Mouse (Mus musculus) heart, adult 18-20 months (tissue): ENCODE measurements around the gene Cfap61. TPM values are rescaled to one million over a fixed set of nuclear protein-coding genes. Genes with fewer than 3 reads are reported as not detected.
"Not testable (repeated sequence)": the region's sequence is repeated elsewhere in the genome, so short reads cannot be mapped to it uniquely, and the experiment has no call there.

Source experiments
- DNase-seq, 2 experiments: peaks; one replicate each; pipeline ENCODE4 v3.0.0; 2021 to 2022; ENCODE audit warnings: mixed read lengths in 1 of 2
- long read RNA-seq, 2 experiments: library from polyadenylated mRNA; stranded (forward); transcript quantifications; one replicate each; pipeline ENCODE4 v2.0.0; 2021
- total RNA-seq, 2 experiments: library from RNA; stranded (reverse); gene quantifications; 2 replicates each; pipeline ENCODE4 v1.2.3; 2021

The Cfap61 gene
- 1 to 10 TPM in 1 of 2 experiments, under 1 TPM in 1; 0.37 to 1.2 TPM for total RNA-seq
- long read RNA-seq, experiment 1, partial matches to known transcripts: 0 of 2 reads
- long read RNA-seq, experiment 1, other reads (novel, unspliced or antisense): 2 of 2 reads
- long read RNA-seq, experiment 2: 0 reads

- DNase-seq: peak; percentile 96 to 97
These were observed at the start of gene Cfap61, which contains the start of gene Crnkl1 for GRCm38 (mm10) chr2:145934339-145935231. Gene Cfap61, plus strand, starts transcription at chr2:145934784. Gene Crnkl1, minus strand, starts transcription at chr2:145935014.

- DNase-seq: peak; percentile 74 to 86
These were observed 49.4 kb upstream of the Cfap61 start for GRCm38 (mm10) chr2:145884913-145885785.

DNA sequence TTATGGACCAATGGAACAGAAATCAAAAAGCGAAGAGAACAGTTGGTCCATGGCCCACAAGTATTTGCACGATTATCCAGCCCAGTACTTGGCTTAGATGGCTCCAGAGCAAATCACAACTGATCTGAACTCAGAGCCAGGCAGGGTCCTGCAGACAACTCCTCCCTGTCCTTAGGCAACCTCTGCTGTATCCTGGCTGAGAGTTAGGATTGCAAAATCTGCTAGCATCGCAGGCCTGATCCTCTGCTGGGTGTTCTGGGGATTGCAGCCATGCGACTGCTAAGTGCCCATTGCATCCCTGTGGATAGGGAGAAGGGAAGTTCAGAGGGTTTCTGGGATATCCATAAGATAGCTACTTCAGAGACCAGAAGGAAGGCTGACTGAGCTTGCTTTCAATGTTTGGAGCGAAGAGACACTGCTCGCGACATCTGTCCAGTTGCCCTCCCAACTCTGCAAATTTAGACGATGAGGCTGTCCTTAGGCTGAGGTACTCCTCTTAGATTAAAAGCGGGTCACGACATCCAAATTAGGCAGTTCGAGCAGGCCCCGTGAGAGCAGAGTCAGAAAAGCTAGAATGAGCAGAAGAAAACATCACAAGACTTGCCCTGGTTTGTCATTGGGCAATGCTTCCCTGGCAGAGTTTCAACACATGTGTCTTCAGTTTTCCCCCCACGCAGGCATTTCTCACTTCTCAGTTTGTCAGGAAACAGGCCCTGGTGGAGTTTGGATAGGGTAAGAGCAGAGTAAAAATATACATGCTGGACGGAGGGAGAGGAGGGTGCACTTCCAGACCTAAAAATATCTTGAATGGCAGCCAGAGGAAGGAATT lies 46.4 kb upstream of the Cfap61 start:
- DNase-seq: peak; percentile 86 to 90

- no peak for DNase-seq
These were observed 45.7 kb upstream of the Cfap61 start for GRCm38 (mm10) chr2:145888766-145889480.

- no peak for DNase-seq
These were observed 44.0 kb upstream of the Cfap61 start for GRCm38 (mm10) chr2:145890571-145890970.

DNA sequence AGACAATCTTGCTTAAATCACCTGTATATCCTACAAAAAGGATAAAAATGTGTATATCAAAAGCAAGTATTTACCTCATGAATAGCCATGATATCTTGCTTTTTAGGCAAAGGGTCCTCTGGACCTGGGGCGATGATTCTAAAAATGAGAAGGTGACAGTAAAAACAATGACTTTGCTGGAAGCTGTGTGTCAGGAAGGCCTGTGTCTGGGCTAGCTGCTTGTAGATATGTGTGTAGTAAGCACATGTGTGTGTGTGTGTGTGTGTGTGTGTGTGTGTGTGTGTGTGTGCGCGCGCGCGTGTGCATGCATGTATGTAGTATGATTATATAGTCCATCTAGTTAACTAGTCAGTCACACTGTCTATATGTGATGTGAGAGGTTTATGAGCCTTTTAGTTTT lies 40.8 kb upstream of the Cfap61 start:
- DNase-seq: no peak

GRCm38 (mm10) chr2:145898106-145898505 lies 36.5 kb upstream of the Cfap61 start:
- DNase-seq: no peak

GRCm38 (mm10) chr2:145900318-145900717 lies 34.3 kb upstream of the Cfap61 start:
- DNase-seq: not testable (repeated sequence)

DNA sequence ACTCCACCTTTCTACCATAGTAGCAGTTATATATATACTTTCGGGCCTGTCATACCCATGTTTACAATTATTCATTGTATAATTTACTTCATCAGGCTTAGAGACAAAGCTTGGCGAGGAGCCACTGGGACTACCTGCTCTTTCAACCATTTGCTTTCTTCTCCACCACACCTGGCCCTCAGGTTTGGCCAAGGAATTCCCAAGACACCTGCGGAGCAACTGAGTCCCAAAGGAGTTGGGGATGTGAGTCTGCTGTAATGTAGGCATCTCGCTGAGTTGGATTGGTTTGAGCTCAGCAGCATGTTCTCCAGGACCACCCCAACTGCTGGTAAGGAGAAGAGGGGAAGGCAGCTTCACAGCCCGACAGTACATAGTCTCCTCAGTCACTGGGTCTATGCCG lies 32.7 kb upstream of the Cfap61 start, which contains the start of gene Naa20:
Gene Naa20, plus strand, starts transcription at position 239 of the 400 bp plus-strand sequence.
- no peak for DNase-seq

- DNase-seq: peak; percentile 92 to 94
These were observed 31.3 kb upstream of the Cfap61 start for GRCm38 (mm10) chr2:145903061-145903901.

DNA sequence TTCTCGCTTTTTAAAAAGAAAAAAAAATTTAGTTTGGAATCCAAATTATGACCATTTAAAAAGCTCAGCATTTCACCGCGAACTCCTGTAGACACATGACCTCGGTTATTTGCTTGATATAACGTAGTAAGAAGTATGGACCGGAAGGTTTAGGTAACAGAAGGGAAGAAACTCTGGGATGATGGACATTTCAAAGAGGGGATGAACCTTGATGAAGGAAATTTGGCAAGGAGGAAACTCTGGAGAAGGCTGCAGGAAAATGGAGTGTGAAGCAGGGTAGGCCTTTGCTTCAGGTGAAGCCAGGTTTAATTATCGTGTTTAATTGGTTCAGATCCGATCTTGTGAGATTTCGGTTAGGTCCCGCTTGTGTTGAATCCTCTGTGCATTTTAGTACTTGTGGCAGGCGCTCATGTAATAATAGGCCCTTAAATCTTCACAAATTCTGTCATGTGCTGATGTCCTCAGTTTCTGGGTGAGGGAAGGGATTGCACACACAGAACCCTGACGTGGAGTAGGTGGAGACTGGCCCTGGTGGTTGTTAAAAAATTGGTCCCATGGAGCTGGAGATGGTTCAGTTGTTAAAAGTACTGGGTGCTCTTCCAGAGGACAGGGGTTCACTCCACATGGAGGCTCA lies 30.5 kb upstream of the Cfap61 start:
- no peak for DNase-seq

- DNase-seq: no peak
These were observed 29.4 kb upstream of the Cfap61 start for GRCm38 (mm10) chr2:145905156-145905555.

GRCm38 (mm10) chr2:145905884-145906283 lies 28.7 kb upstream of the Cfap61 start:
- DNase-seq: not testable (repeated sequence)

DNA sequence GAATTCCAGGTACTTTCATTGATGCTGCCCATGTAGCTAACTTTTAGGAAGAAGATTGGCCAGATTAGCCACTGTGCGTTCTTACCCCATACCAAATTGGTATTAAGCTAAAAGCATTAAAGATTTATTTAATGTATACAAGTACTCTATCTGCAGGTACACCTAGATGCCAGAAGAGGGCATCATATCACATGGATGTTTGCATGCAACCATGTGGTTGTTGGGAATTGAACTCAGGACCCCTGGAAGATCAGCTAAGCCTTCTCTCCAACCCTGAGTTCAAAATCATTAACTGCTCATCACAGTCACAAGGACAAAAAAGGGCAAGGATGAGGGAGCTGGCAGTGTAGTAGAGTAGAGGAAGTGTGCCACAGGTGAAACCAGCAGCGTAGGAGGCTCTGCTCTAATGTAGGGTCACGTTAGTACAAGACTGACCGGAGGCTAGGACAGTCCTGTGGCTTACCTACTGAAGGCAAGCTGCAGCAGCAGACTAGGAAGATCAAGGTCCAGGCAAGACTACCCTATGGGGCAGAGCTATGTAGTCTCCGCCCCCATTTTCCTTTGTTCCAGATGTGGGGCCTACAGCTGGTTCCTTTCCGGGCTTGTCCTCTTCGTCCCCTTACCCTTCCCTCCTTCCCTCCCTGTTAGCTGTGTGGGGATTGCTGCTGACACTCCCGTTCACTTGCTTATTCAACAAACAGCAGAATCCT lies 13.5 kb upstream of the Cfap61 start:
- no peak for DNase-seq

GRCm38 (mm10) chr2:145936975-145937374 lies 2.4 kb downstream of the Cfap61 start:
- DNase-seq: peak; percentile 58 to 69

DNA sequence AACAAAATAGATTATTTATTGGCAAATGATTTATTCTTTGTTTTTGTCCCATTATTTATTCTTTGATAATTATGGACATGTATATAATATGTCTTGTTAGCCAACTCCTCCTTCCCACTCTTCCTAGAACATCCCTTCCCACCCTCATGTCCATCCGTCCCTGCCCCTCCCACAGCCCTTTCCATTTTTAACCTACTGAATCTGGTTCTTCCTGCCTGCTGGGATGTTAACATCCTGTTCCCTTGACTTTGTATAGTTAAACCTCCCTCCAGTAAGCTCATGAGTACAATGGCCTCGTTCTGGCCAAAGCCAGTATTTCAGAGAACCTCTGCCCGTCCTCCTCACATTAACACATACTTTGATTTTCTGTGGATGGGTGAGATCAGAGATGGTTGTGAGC lies 6.8 kb downstream of the Cfap61 start:
- DNase-seq: no peak

DNA sequence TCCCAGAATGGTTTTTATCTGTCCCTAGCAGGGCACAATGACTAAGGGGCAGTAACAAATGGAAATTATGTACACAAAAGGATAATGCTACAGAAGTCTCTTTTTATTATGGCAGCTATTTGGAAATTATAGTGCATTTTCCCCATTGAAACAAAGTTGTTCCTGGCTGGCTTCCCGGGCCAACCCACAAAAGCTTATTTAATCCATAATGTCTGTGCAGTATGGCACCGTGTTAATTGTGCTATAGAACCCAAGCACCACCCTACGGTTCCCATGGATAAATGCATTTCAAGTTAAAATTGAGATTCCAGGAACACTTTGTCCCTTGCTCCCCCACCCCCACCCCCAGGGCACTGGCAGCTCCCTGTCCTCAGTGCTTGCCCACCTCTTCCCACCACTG lies 9.7 kb downstream of the Cfap61 start:
- no peak for DNase-seq

DNA sequence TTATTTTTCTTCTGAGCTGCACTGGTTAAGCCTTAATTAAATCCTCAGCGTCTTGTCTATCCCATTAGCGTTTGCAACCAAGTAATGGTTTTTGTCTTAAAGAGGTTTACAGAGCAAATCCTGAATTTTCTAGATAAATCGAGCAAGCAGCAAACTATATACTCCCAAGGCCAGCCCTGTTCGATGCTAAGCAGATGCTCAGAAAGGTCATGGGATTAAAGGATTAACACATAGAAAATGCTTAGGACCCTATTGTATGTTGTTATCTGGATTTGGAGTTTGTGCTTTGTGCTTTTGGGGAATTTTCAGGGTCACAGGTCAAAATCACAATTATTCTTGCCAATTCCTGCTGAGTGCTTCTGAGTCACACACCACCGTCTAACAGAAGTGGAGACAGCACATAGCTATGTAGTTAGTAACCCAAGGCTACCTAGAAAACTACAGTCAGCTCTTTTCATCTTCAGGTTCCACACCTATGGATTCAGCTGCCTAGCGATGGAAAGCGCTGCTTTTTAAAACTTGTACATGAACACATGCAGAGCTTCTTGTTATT lies 13.9 kb downstream of the Cfap61 start:
- no peak for DNase-seq
